Mouse (Mus musculus) heart, adult 2 months (tissue): ENCODE measurements around the gene Angptl1.

Experiments used
- CTCF ChIP-seq: fragments of 200-600 bp; IDR thresholded peaks from 2 replicates; pipeline ENCODE4 v1.8.1; 2022; ENCODE audit warnings: antibody characterized with exemption, mild to moderate bottlenecking, moderate library complexity
- POLR2A ChIP-seq: fragments of 200-500 bp; IDR thresholded peaks from 2 replicates; pipeline ENCODE4 v1.6.1; 2011; ENCODE audit warnings: mild to moderate bottlenecking, low read depth, low read length, control low read depth; ENCODE audit not compliant: insufficient read depth

GRCm38 (mm10) chr1:156905660-156906059 is 67.3 kb downstream of the Angptl1 start:
- no peak for TF ChIP-seq POLR2A
- TF ChIP-seq CTCF, result no peak
